Mouse (Mus musculus): ENCODE measurements around the gene Rspry1. TPM values are rescaled to one million over a fixed set of nuclear protein-coding genes. Genes with fewer than 3 reads are reported as not detected.
A peak's percentile ranks its signal among the peaks of the same experiment; 100 is the strongest.

The Rspry1 gene
- total RNA-seq, 1 experiment from 2014 or later: 20.5 TPM

DNA sequence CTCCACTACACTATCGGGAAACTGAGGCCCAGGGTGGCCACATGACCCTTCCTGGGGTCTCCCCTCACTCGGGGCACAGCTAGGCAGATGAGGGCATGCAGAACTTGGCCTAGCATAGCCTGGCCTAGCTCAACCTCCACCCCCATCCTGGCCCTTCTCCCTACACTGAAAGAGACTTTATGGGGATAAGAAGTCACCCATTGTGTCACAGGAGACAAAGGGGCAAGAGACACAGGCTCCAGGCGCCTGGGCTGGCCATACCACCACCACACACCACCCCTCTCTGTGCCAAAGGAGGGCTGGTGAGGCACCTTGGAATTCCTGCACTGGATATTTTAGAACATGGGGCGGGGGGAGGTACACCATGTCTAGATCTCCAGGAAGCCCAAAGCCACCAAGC is 82.5 kb downstream of the Rspry1 start:
- DNase-seq: no peak

- DNase-seq: peak; percentile 62
Observed at GRCm38 (mm10) chr8:94685953-94686352, 84.2 kb downstream of the Rspry1 start.

DNA sequence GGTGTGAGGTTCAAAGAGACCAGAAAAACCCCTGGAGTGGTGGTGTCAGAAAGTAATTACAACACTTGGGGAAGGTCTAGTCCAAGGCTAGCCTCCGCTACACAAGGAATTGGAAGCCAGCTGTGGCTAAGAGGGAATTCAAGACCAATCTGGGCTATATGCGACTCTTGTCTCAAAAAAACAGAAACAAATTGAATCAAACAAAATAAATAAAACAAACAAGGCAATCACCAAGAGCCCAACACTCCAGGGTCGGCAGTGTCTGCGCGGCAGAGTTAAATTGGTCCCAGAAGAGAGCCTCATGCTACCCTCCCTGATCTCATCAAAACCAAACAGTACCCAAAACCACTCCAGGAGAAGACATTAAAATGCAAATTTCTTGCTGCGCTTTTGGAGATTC is 93.0 kb downstream of the Rspry1 start:
- DNase-seq: no peak

DNA sequence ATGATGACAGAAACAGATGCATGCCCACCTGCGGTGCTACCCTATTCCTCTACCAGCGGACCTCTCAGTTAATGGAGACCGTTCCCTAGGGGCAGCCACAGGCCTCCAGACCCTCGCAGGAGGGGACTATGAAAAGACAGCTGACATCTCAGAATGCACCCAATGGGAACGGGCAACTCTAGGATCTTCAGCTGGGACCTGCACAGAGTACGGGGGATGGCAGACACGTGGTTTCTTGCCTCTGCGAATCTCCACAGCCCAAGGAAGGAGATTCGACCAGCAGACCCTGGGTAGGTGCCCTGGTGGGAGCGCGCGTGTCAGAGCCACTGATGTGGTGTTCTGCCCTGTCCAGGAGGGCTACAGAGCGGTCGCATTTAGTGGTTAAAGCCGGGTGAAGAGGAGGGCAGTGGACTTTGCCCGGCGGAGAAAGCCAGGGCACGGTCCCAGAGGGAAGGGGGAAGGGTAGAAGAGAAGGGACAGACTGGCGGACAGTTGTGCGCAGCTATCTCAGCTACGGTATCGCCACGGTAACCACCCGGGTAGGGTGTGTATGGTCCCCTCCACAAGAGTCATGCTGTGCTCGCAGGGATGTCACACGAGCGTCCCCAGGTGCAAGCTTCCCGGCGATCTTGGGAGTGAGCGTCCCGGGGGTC is 93.7 kb downstream of the Rspry1 start:
- DNase-seq: peak; percentile 41

DNA sequence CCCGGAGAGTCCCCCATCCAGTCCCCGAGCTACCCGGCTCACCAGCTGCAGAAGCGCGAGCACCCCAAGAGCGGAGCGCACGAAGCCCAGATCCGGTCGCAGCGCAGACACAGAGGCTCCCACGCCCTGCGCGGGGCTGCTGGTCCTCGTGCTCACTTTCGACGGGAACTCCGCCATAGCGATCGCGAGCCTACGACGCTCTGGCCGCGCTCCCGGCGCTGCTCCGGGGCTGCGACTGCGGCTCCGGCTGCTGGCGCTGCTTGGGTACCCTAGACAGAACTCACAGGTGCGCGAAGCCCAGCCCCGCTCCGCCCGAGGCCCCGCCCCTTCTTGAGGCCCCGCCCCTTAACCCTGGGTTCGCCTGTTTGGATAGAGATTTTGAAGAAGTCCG is 94.3 kb downstream of the Rspry1 start, which contains the start of gene Pllp:
Gene Pllp, minus strand, starts transcription at position 285 of the 391 bp plus-strand sequence.
- DNase-seq: peak; percentile 62

GRCm38 (mm10) chr8:94696566-94696965 is 94.8 kb downstream of the Rspry1 start:
- no peak for DNase-seq

DNA sequence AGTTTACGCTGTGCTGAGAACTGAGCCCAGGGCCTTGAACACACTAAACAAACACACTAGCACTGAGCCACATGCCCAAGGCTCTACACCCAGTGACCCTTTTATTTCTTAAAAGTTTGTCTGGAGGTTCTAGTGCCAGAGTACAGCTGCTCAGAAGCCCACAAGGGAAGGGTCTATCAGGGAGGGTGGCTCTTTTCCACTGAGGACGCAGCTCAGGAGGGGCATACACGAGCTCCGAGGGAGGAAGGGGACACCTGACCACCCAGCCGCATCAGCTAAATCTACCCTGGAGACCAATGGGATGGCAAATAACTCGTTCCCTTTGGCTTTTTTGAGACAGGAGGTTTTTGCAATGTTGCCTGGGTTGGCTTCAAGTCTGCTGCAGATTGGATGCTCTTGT is 96.2 kb downstream of the Rspry1 start:
- no peak for DNase-seq

GRCm38 (mm10) chr8:94699366-94699765 is 97.6 kb downstream of the Rspry1 start:
- DNase-seq: no peak

DNA sequence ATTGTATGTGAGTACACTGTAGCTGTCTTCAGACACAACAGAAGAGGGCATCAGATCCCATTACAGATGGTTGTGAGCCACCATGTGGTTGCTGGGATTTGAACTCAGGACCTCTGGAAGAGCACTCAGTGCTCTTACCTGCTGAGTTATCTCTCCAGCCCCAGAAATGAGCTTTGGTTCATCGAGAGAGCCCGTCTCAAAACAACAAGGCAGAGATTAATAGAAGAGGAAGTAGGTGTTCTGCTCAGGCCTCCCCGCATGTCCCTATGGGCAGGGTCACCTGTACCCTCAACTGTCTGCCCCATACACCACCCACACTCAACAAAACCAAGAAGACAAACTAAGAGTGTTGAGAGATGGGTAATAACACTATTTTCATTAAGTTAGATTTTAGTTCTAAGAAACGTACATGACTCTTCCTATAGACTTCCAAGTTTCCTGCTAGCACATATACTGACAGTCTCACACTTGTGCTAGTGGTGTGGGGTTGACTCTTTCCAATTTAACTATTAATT is 98.7 kb downstream of the Rspry1 start:
- no peak for DNase-seq

GRCm38 (mm10) chr8:94702156-94702555 is 100.4 kb downstream of the Rspry1 start:
- DNase-seq: no peak

DNA sequence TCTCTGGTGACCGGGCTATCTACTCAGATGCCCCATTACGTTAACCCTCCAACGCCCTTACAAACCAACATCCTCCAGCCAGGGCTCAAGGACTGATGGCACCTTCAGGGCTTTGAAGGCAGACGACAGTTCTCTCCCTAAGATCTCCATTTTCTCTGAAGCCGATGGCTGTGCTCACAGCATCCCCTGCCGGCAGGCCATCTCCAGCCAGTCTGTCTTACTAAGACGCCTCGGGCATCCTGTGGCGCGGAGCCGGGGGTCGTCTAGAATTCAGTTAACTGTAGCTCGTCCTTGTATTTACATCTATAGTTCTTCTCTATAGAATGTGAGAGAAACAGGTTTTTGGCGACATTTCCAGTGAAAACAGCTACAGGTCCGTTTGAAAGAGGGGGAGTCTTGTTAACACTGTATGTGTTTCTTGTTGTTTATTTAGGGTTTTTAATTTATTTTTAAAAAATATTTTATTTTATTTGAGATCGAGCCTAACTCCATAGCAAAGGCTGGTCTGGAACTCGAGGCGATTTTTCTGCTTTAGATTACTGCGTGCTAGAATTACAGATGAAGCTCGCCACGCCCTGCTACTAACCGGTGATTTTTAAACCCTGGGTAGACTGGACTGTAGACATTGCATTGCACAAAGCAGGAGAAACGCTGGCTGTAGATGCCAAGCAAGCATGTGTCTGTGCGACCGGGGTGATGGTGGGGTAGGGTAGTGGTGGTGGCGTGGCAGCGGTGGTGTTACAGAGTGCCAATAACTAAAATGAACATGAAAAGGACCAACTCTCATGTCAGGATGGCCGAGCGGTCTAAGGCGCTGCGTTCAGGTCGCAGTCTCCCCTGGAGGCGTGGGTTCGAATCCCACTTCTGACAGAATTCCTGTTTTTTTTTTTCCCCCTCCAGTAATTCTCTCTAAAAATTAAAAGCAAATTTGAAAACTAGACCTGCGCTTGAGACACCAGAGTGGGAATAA is 101.4 kb downstream of the Rspry1 start:
- DNase-seq: peak; percentile 87

- DNase-seq: peak; percentile 96
Observed at GRCm38 (mm10) chr8:94703972-94704668, 102.4 kb downstream of the Rspry1 start.

- DNase-seq: no peak
Observed at GRCm38 (mm10) chr8:94704669-94704984, 102.9 kb downstream of the Rspry1 start.

- no peak for DNase-seq
Observed at GRCm38 (mm10) chr8:94705581-94706245, 104.0 kb downstream of the Rspry1 start.

- DNase-seq: peak; percentile 71
Observed at GRCm38 (mm10) chr8:94706732-94707395, 105.1 kb downstream of the Rspry1 start.

Other genes with a start within 250 kb of the Rspry1 start
- gene Herpud1, start 215.5 kb upstream of the Rspry1 start, total RNA-seq (2021): 112 and 114 TPM in 2 replicates
- 2.0 and 9.7 TPM in 2 replicates for gene Nlrc5, start 167.6 kb upstream of the Rspry1 start, total RNA-seq (2021)
- gene Cpne2, start 68.9 kb upstream of the Rspry1 start, total RNA-seq (2021): 13.5 and 19.1 TPM in 2 replicates
- gene Fam192a, start 60 bp downstream of the Rspry1 start, total RNA-seq (2021): 42.3 and 45.9 TPM in 2 replicates
- 60.1 and 71.0 TPM in 2 replicates for gene Arl2bp, start 64.7 kb downstream of the Rspry1 start, total RNA-seq (2021)
- gene Pllp, start 94.3 kb downstream of the Rspry1 start, total RNA-seq (2021): 0.86 and 1.6 TPM in 2 replicates
- gene Ccl22, start 143.7 kb downstream of the Rspry1 start, total RNA-seq (2021): 0.37 and 2.3 TPM in 2 replicates
- gene Cx3cl1, start 170.1 kb downstream of the Rspry1 start, total RNA-seq (2021): 16.2 and 19.2 TPM in 2 replicates
- 1.1 TPM in 1 of 2 replicates, not detected in the other for gene Ccl17, start 208.5 kb downstream of the Rspry1 start, total RNA-seq (2021)
- 269 and 282 TPM in 2 replicates for gene Coq9, start 236.4 kb downstream of the Rspry1 start, total RNA-seq (2021)
- gene Ciapin1, start 236.4 kb downstream of the Rspry1 start, total RNA-seq (2021): 107 and 122 TPM in 2 replicates

Measured in adrenal gland, postnatal 14 days (tissue).